Mouse (Mus musculus) cerebellum, adult 11-12 months (tissue): ENCODE measurements around the gene Rara.

Source experiments
- DNase-seq: peaks from one replicate; pipeline ENCODE4 v3.0.0; 2022

Gene Rara

GRCm38 (mm10) chr11:98939084-98939952 lies 11.7 kb downstream of the Rara start:
- peak; percentile 67 for DNase-seq

GRCm38 (mm10) chr11:98939953-98940641 lies 12.5 kb downstream of the Rara start:
- peak; percentile 70 for DNase-seq

GRCm38 (mm10) chr11:98940776-98941175 lies 13.2 kb downstream of the Rara start:
- peak; percentile 69 for DNase-seq

- peak; percentile 82 for DNase-seq
Observed at GRCm38 (mm10) chr11:98941341-98941825, 13.8 kb downstream of the Rara start.

GRCm38 (mm10) chr11:98941826-98942550 lies 14.4 kb downstream of the Rara start:
- peak; percentile 71 for DNase-seq

DNA sequence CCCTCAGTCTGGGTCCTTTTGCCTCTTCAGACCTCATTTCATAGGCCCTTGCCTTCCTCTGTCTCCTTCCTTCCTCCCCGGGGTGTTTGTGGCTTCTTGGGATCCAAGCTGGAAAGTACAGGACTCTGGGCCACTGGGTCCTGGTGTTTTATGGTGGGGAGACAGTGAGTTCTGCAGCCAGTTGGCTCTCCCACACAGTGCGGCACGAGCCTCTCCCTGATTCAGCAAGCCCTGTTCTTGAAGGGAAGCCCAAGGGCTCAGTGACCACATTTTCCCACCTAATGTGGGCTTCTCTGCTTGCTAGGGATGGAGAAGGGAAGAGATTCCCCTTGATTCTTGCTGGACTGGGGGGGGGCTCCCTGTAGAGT lies 14.9 kb downstream of the Rara start:
- no peak for DNase-seq

DNA sequence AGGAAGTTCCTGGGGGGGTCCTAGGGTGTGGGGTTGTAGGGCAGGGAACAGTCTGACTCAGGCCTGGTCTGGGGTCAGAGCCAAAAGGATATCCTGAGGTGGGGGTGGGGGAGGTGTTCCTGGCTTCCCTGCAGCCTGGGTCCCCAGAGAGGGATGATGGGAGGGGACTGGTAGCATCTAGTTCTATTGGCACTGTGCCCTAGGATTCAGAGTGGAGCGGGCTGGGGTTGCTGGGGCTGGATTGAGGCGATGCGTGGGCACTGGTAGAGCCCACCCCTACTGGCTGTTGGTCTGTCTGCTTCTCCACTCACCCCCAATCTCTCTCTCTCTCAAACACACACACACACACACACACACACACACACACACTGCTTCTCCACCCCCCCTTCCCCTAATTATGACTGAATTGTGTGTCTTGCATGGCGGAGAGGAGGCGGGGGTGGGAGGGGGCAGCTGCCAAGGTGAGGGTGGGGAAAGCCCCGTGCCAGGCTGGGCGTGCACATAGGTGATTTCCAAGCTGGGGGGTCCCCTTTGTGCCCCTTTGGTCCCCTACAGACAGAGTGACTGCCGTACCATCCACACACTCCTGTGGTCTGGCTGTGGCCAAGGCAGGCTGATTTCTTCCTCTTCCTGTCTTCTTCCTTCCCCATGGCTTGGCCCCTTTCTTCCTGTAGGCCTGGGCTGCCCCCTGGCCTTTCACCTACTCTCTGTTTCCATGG lies 15.5 kb downstream of the Rara start:
- DNase-seq, result peak; percentile 61

DNA sequence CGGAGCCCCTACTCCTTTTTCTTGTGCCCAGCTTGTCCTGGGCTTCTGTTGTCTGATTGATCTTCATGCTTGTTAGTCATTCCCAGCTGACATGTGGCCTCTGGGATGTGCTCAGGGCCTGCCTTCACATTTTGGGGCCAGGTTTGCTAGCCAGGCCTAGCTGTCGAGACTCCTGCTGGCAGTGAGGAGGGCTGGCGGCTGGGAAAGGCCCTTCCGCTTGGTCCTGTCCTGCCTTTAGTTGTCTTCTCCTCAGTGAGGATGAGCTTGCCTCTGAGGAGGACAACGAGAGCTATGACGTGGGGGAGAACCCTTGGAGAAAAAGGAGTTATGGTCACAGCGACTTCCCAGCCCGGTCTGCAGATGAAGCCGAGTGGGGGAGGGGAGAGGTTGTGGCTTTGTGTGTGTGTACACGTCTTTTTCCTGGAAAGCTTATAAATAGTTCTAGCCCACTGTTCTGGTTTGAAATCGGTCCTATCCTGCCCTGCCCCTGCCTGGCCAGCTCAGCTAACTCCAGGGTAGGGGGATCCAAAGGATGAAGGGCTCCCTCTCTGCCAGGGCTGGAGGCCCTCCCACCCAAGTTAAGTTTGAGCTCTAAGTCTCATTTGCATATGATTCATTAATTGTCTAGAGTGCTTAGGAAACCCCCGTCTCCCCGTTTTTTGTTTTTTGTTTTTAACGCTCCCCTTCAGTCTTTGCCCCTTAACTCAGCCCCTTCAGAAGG lies 16.3 kb downstream of the Rara start:
- DNase-seq, result no peak

GRCm38 (mm10) chr11:98944897-98945604 lies 17.4 kb downstream of the Rara start:
- DNase-seq, result no peak

GRCm38 (mm10) chr11:98945605-98945977 lies 18.0 kb downstream of the Rara start:
- no peak for DNase-seq

DNA sequence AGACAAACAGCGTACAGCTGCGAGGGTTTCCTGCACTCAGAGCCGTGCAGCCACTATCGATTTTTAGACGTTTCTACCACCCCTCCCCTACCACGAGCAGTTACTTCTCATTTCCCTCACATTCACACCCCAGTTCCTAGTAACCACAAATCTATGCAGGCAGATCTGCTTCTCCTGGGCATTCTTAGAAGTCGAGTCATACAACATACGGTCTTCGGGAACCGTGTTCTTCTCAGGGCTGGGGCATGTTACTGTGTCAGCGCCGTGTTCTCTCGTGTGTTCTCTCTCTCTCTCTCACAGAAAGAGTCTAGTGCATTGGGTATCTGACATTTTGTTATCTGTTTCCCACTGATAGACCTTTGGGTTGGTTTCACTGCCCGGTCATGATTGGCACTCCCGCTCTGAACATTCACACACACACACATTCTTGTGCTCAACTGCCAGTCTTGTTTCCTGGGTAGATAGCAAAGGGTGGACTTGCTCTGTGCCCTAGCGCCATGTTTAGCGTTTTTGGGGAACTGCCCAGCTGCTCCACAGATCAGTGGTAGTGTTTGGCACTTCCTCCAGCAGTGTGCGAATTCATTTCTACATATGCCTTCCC lies 20.5 kb downstream of the Rara start:
- DNase-seq, result no peak

GRCm38 (mm10) chr11:98949242-98949957 lies 21.8 kb downstream of the Rara start:
- no peak for DNase-seq

DNA sequence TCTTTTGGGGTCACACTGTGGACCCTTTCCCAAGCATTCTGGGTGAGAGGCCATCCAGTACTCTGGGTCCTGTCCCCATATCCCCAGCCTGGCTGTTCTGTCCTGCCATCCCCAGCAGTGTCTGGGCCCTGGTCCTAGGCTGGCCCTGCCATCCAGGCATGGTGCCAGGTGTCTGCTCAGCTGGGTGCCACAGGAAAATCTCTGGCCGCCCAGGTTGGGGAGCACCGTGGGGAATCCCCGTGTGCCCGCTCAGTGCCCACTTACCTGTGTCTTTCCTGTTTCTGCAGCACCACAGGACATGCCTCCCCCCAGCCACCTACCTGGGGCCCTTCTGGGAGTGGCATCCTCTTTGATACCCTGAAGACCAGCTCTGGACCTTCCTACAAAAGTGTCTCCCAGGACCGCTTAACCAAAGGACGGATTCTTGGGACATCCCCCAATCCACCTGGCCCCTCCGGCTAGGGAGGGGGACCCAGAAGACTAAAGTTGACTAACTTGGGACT lies 22.4 kb downstream of the Rara start:
- peak; percentile 74 for DNase-seq

GRCm38 (mm10) chr11:98950484-98950883 lies 22.9 kb downstream of the Rara start:
- DNase-seq, result no peak

DNA sequence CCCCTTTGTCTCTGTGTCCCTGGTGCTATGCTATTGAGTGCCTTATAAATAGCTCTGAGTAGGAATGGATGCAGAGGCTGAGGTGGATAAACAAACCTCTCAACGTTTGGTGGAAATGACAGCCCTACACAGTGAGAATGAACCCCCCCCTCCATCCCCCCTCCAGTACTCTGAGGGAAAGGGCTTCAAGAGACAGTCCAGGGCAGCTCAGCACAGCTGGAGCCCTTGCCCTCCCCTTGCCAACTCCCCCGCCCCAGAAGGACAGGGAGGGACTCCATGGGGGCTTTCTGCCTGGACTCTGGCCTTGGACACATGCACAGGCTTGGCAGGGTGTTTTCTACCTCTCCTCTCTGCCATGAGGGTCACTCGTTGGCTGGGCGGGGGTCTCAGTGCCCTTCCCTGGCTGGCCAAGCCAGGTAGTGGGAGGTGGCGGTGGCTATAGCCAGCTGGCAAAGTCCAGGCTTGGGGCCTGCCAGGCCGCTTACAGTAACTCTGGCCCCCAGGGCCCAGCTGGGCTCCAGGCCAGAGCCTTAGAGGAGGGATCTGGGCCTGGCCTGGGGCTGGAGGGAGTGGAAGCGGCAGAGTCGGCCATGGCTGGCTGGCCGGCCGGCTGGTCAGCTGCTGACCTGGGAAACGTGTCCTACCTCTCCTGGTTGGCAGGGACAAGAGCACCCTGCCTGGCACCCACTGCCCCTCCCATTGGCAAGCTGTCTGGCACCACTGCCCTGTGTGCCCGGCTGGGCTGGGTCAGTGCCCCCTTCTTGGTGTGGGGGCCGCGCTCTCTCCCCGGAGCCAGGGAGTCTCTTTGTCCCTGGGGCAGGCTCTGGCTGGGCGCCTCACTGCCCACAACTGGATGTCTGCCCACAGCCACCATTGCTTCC lies 23.6 kb downstream of the Rara start:
- DNase-seq, result peak; percentile 88

GRCm38 (mm10) chr11:98952111-98952510 lies 24.5 kb downstream of the Rara start:
- DNase-seq, result no peak

DNA sequence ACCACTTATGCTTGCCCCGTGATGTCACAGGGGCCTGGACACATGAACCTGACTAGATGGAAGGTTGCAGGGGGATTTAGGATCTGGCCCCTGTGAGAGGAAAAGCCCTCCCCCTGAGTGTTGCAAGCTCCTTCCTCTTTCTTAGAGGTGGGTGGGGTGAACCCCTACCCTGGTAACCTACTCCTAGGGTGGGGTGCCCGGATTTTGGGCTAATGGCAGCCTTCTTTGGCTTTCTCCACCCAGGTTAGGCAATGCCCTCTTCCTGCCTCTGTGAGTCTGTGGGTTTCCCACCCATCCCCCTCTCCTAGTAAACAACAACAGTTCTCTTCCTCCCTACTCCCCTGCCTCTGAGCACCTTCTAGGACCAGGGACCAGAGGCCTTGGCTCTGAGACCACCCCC lies 25.1 kb downstream of the Rara start:
- no peak for DNase-seq

DNA sequence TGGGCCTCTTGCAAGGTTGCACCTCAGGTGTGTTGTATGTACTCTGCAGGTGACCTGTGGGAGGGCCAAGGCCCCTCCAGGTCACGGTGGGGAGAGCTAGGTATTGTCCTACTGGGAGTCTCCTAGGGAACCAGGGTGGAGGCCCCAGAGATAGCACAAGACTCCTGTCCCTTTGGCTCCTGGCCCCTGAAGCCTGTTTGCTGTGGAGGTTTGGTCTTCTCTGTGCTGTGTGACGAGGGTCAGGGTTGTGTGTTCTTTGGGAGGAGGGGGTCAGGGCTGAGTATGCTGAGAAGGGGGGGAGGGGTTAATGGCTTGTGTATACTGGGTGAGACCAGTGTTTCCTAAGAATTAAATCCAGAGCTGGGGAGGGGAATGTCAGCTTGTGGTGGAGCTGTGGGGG lies 25.7 kb downstream of the Rara start:
- DNase-seq, result no peak

GRCm38 (mm10) chr11:98953835-98954320 lies 26.3 kb downstream of the Rara start:
- DNase-seq, result no peak
